Mouse (Mus musculus) urinary bladder, postnatal 36 days (tissue): Measurements from ENCODE around the gene Zfp691.

ENCODE experiments used
- DNase-seq, 2 experiments: peaks; one replicate each; pipeline ENCODE4 v3.0.0; 2022; ENCODE audit warnings: low spot score in 2 of 2, mixed read lengths in 1 of 2

Gene Zfp691

DNA sequence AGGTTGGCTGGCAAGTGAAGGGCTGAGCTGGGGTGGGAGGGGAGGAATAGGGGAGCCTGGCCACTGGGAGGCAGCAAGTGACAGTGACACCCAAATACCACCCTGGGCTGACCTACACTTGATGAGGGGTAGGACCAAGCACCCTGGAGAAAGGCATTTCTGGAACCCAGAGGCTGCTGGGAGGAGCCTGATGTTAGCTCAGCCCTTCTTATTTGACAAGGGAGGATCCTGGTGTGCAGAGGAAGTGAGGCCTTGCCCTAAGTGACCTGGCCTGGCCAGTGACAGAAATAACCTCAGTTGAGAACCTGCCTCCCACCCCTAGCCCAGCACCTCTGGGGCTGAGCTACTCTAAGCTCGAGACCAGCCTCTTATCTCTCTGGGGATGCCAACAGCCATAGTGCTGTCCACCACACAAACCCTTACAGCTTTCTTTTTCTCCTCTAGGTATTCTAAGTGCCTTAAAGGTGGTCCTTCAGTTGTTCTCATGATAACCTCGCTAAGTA lies 49.2 kb downstream of the Zfp691 start:
- DNase-seq = no peak

DNA sequence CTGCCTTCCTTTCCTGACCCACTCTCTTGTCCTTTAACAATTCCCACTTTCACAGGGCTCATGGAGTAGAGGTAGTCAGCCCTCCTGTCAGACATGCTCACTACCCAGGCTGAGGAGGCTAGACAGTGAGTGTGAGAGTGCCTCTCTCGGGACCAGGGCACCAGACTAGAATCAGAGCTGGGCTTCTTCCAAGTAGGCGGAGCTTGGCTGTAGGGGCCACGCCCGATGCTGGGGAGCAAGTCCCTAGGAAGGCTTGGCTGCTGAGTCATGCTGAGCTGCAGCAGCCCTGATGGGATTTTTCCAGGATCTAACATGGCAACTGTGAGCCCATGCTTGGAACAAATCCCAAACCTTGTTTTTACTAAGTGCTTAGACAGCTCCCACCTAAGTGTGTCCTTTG lies 52.7 kb downstream of the Zfp691 start:
- peak; percentile 83 to 86 for DNase-seq

DNA sequence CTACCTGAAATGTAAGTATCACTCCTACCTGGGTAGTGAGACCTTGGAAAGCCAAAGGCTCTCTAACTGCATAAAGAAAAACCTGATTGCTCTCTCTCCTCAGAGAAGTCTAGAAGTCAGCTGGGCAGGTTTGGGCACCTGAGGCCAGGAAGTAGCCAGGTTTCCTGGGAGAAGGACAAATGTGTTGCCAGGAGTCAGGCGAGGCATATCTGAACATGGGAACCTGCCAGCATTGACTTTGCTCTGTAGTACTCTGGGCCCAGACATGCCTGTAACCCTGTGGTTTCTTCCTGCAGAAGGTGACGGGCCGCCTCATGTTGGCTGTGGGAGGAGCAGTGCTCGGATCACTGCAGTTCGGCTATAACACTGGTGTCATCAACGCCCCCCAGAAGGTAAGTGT lies 53.9 kb downstream of the Zfp691 start:
- DNase-seq = peak; percentile 49 to 63
